Mouse (Mus musculus) midbrain, embryonic 16.5 days (tissue): Measurements from ENCODE around the gene Shank2. TPM values are rescaled to one million over a fixed set of nuclear protein-coding genes. Genes with fewer than 3 reads are reported as not detected.

Experiments used
- ATAC-seq: fragments of 200-750 bp; cut with Nextera tagmentation; 2 replicates; pipeline ENCODE4 v1.8.0; 2017; ENCODE audit warnings: moderate TSS enrichment
- H3K27ac ChIP-seq: fragments of 300-500 bp; sonication (generic); 2 replicates; pipeline ENCODE4 v1.5.1; 2014; ENCODE audit warnings: mild to moderate bottlenecking, low read length, mixed read lengths
- H3K27me3 ChIP-seq: fragments of 300-500 bp; sonication (generic); 2 replicates; pipeline ENCODE4 v1.6.1; 2014; ENCODE audit warnings: low read depth, low read length, mixed read lengths; ENCODE audit not compliant: control insufficient read depth, insufficient read depth
- H3K36me3 ChIP-seq: fragments of 300-500 bp; sonication (generic); 2 replicates; pipeline ENCODE4 v1.6.1; 2014; ENCODE audit warnings: mild to moderate bottlenecking, low read length, moderate library complexity, mixed read lengths; ENCODE audit not compliant: control insufficient read depth, insufficient read depth
- H3K4me1 ChIP-seq: fragments of 300-500 bp; sonication (generic); 2 replicates; pipeline ENCODE4 v1.6.1; 2014; ENCODE audit warnings: mild to moderate bottlenecking, low read length, mixed read lengths; ENCODE audit not compliant: control insufficient read depth, insufficient read depth
- H3K4me2 ChIP-seq: fragments of 300-500 bp; sonication (generic); 2 replicates; pipeline ENCODE4 v1.6.1; 2014; ENCODE audit warnings: mild to moderate bottlenecking, low read length, mixed read lengths
- H3K4me3 ChIP-seq: fragments of 300-500 bp; sonication (generic); 2 replicates; pipeline ENCODE4 v1.5.1; 2014; ENCODE audit warnings: low read depth, mild to moderate bottlenecking, low read length, moderate library complexity, mixed read lengths
- H3K9ac ChIP-seq: fragments of 300-500 bp; sonication (generic); 2 replicates; pipeline ENCODE4 v1.6.1; 2014; ENCODE audit warnings: low read depth, low read length, mixed read lengths
- H3K9me3 ChIP-seq: fragments of 300-500 bp; sonication (generic); replicated peaks from 2 replicates; pipeline ENCODE4 v1.6.1; 2014; ENCODE audit warnings: mild to moderate bottlenecking, low read length, mixed read lengths; ENCODE audit not compliant: control insufficient read depth, poor library complexity, severe bottlenecking
- WGBS: fragments of 180-500 bp; shearing (Covaris S2); extraction: QIAGEN DNeasy Blood & Tissue Kit; methylation state at CpG from one replicate; pipeline ENCODE4 v1.1.7; 2014; 5-methylcytosine and 5-hydroxymethylcytosine counted together
- polyA plus RNA-seq: library from polyadenylated mRNA; unstranded; fragments of >200 nt; fragmentation: Nextera tagmentation; extraction: Ambion mirVana; gene quantifications from 2 replicates; pipeline ENCODE4 v1.2.1, GENCODE M21; 2015

Shank2 gene
- polyA plus RNA-seq, 1 experiment from 2014 or later = 10.5 TPM

DNA sequence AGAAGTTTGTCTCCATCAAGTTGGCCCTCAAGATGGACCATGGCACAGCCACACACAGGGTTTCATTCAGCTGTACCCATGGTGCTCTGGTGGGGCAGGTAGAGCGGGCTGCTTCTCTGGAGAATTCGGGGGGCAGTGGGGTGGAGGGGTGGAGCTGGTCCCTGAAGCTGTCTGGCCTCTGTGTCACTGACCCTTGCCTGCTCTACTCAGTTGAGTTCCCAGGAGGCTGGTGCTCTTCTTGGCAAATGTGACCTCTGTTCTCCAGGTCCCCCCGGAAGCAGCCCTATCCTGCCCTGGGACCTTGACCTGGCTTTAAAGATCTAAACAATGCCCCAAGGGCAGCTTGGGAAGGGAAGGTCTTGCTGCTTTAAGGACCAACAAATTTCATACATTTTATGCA is 20.1 kb downstream of the Shank2 start:
- no peaks in the 10 kb centered on the region for H3K4me1 ChIP-seq
- 91% methylated on average over 3 of the region's 3 CpGs for WGBS
- ATAC-seq = no peak
- no peak overlapping the region for H3K9ac ChIP-seq
- no peak overlapping the region for H3K4me2 ChIP-seq
- no peaks in the 10 kb centered on the region for H3K9me3 ChIP-seq
- H3K4me3 ChIP-seq = no peak overlapping the region
- no peaks in the 10 kb centered on the region for H3K36me3 ChIP-seq
- H3K27ac ChIP-seq = no peak overlapping the region
- H3K27me3 ChIP-seq = no peaks in the 10 kb centered on the region

DNA sequence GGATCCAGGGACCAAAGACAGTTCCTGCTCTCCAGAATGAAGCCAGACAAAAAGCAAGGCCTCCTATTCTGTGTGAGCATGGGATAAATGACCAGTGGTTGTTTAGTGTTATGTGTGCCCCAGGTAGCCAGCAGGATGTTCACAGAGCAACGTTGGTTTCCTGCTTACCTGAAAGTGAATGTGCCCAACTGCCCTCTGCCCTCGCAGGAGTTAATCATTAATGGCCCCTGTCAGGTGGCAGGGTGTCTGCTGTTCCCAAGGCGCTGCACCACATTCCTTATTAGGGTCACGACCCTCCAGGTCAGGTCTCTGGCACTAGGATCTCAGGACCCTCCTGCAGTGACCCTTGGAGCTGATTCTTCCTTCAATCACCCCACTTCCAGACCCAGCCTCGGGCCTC is 21.0 kb downstream of the Shank2 start:
- Histone ChIP-seq H3K9ac (no peak overlapping the region), H3K27me3 (no peaks in the 10 kb centered on the region), H3K27ac (no peak overlapping the region), H3K4me2 (no peak overlapping the region), H3K4me1 (no peaks in the 10 kb centered on the region), H3K9me3 (no peaks in the 10 kb centered on the region), H3K4me3 (no peak overlapping the region), H3K36me3 (no peaks in the 10 kb centered on the region)
- WGBS = 62% methylated on average over 5 of the region's 5 CpGs
- no peak for ATAC-seq

DNA sequence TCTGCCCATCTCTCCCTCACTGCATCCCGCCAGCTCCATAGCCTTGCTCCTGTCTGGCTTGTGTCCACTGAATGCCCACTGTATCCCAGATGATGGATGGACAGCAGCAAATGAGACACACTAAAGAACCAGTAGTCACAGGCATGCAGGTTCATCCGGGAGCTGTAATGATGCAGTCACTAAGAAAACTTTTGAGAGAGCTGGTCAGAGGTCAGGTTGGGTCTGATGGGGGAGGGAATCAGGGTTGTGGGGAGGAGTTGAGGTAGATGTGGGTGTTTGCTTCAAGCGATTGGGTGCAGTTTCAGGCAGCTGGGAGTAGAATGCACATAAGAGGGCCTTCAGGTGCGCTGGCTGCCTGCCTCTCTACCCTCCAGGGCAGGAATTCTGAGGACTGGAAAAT is 21.8 kb downstream of the Shank2 start:
- 82% methylated on average over 4 of the region's 4 CpGs for WGBS
- H3K4me3 ChIP-seq = no peak overlapping the region
- no peak overlapping the region for H3K27ac ChIP-seq
- no peaks in the 10 kb centered on the region for H3K9me3 ChIP-seq
- ATAC-seq = no peak
- no peaks in the 10 kb centered on the region for H3K27me3 ChIP-seq
- H3K36me3 ChIP-seq = no peaks in the 10 kb centered on the region
- H3K9ac ChIP-seq = no peak overlapping the region
- H3K4me1 ChIP-seq = no peaks in the 10 kb centered on the region
- H3K4me2 ChIP-seq = no peak overlapping the region

DNA sequence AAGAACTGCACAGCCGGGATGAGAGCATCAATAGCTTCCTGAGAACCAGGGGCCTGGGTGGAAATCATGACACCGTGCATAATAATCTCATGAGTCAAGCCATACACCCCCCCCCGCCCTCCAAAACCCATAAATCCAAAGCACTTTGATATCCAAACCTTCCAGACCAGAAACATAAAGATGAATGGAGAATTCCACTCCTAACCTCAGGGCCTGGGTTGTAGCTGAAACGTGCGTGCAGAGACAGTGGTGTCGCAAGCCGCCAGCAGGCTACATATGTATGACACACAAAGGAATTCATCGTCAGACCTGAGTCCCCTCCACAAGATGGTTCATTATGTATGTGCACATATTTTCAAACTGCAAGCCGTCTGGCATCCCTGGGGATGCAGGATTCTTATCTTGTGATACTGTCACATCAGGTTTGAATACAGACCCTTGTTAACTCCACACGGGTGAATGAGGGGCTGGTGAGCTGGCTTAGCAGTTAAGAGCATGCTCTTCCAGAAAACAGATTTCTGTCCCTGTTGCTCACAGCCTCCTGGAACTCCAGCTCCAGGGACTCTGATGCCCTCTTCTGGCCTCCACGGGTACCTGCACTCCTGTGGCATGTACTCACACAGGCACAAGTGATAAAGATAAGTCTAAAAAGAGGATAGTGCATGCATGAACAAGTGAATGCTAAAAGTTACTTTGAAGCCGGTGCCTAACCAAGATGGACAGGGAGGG is 24.5 kb downstream of the Shank2 start:
- Histone ChIP-seq H3K9ac (no peak overlapping the region), H3K4me2 (no peak overlapping the region), H3K36me3 (no peaks in the 10 kb centered on the region), H3K27me3 (no peaks in the 10 kb centered on the region), H3K4me1 (no peaks in the 10 kb centered on the region), H3K9me3 (no peaks in the 10 kb centered on the region), H3K4me3 (no peak overlapping the region), H3K27ac (no peak overlapping the region)
- 76% methylated on average over 12 of the region's 12 CpGs for WGBS
- ATAC-seq = no peak

DNA sequence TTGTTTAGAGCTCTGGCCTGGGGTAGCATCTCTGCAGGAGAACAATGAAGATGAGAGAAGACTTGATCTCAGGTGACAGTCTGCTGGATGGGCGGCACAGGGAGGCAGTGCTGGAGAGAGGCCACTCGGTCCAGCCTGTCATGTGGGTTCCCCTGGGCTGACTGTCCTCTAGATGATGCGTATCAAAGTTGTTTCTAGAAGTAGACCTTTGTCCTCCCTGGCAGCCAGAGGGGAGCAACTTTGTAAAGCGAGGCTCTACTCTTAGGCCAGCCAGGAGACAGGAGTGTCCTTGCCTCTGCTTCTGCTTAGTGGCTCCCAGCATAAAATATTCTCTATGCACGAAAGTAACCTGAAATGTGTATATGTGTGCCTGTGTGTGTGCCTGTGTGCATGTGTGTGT is 27.5 kb downstream of the Shank2 start:
- Histone ChIP-seq H3K4me1 (no peaks in the 10 kb centered on the region), H3K4me3 (no peak overlapping the region), H3K36me3 (no peaks in the 10 kb centered on the region), H3K9ac (no peak overlapping the region), H3K27me3 (no peaks in the 10 kb centered on the region), H3K4me2 (no peak overlapping the region), H3K9me3 (no peaks in the 10 kb centered on the region), H3K27ac (no peak overlapping the region)
- no peak for ATAC-seq
- 60% methylated on average over 5 of the region's 5 CpGs for WGBS

DNA sequence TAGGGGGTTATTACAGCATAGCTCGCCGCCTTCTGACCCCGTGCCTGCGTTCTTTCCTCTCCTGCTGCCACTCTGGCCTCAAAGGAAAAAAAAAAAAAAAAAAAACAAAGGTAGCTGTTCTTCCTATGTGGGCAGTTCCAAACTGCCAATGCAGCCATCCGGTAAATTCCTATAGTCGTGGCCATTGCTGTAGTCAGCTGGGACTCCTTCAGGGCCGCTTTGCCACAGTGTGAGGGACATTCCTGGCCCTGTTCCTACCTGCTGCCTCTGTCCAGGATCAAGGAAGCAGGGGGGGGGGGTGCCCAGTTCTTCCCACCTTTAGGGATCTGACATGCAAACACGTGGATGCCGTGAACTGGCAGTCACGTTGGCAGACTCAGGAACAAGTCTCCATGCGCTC is 29.1 kb downstream of the Shank2 start:
- H3K4me1 ChIP-seq = no peaks in the 10 kb centered on the region
- H3K4me3 ChIP-seq = no peak overlapping the region
- ATAC-seq = no peak
- no peaks in the 10 kb centered on the region for H3K36me3 ChIP-seq
- H3K9ac ChIP-seq = no peak overlapping the region
- no peak overlapping the region for H3K27ac ChIP-seq
- WGBS = 64% methylated on average over 11 of the region's 11 CpGs
- H3K27me3 ChIP-seq = no peaks in the 10 kb centered on the region
- H3K4me2 ChIP-seq = no peak overlapping the region
- H3K9me3 ChIP-seq = no peaks in the 10 kb centered on the region

DNA sequence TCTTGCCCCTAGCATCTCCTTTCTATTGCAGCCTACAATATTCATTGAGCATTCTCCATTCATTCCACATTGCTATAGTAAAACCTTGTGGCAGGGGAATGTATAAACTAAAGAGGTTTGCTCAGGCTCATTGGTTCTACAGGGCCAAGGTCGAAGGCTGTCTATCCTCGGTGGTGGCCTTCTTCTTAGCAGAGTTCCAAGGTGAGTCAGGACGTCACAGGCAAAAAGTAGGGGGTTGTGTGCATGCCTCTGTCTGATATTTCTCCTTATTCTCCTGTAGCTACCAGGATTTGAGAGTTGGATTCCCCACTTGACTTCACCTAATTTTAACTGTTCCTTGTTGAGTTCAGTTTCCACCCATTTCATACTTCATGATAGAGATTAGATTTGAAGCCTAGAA is 29.9 kb downstream of the Shank2 start:
- H3K4me3 ChIP-seq = no peak overlapping the region
- no peak overlapping the region for H3K4me2 ChIP-seq
- H3K9me3 ChIP-seq = no peaks in the 10 kb centered on the region
- no peaks in the 10 kb centered on the region for H3K4me1 ChIP-seq
- 98% methylated on average over 3 of the region's 3 CpGs for WGBS
- H3K9ac ChIP-seq = no peak overlapping the region
- H3K27me3 ChIP-seq = no peaks in the 10 kb centered on the region
- H3K36me3 ChIP-seq = no peaks in the 10 kb centered on the region
- no peak for ATAC-seq
- H3K27ac ChIP-seq = no peak overlapping the region

DNA sequence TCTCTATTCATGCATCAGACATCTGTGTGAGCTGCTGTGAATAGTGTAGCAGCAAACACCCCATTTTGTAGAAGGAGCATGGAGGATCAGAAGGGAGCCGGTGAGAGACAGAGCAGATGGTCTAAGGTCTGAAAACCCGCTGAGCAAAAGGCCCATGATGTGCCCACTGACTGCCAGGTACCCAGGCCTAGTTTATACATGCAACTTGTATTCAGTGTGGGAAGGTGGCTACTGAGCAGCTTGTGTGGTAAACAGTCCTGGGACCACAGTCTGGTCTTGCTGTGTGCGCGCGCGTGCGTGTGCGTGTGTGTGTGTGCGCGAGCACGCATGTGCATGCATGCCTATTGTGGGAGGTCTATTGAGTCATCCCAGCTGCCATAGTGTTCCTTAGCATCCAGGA is 35.8 kb downstream of the Shank2 start:
- WGBS = 95% methylated on average over 11 of the region's 11 CpGs
- Histone ChIP-seq H3K27me3 (no peaks in the 10 kb centered on the region), H3K4me1 (peaks cover 3% of the 10 kb centered on the region; the same call in 1 of the 2 replicates), H3K4me2 (no peak overlapping the region), H3K9ac (no peak overlapping the region), H3K36me3 (no peaks in the 10 kb centered on the region), H3K4me3 (no peak overlapping the region), H3K9me3 (no peaks in the 10 kb centered on the region), H3K27ac (peak overlapping the region; percentile 63; the same call in 1 of the 2 replicates)
- no peak for ATAC-seq

DNA sequence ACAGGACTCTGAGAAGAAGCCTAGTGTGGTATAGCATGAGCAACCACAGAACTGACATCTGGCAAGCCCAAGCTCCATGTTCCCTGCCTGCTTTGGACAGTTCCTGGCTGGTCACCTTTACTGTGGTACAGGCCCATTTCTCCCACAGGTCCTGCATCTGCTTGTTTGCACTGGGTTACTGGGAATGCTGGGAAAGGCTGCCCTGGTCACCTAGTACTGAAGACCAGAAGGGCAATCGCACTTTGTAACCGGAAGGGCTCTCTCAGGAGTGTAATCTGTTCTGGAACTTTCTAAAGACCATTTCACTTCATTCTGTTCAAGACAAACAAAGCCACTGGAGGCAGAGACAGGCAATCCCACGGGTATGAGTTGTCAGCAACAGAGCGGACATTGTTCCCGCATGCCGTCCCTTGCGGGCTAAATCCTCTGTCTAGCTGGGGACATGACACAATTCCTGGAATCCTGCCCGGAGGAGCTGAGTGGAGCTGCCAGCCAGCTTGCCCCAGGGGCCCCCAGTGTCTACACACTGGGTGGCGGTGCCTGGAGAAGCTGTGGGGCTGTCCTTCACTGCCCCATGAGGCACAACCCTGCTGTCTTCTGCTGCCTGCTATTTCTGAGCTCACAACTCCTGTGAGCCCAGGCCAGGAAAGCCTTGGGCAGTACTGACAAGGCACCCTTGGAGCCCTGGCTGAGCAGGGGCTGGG is 36.4 kb downstream of the Shank2 start:
- Histone ChIP-seq H3K4me2 (no peak overlapping the region), H3K27ac (peak overlapping the region; percentile 63), H3K9ac (no peak overlapping the region), H3K36me3 (no peaks in the 10 kb centered on the region), H3K27me3 (no peaks in the 10 kb centered on the region), H3K4me1 (peaks cover 3% of the 10 kb centered on the region; the same call in 1 of the 2 replicates), H3K9me3 (no peaks in the 10 kb centered on the region), H3K4me3 (no peak overlapping the region)
- ATAC-seq = peak; percentile 83
- WGBS = 17% methylated on average over 9 of the region's 9 CpGs
